Mouse (Mus musculus) hindbrain, postnatal 0 days (tissue): ENCODE data around the gene Ap1ar. TPM values are rescaled to one million over a fixed set of nuclear protein-coding genes. Genes with fewer than 3 reads are reported as not detected.

Experiments used
- ATAC-seq: fragments of 200-750 bp; cut with Nextera tagmentation; 2 replicates; pipeline ENCODE4 v1.8.0; 2017; ENCODE audit warnings: mild to moderate bottlenecking, moderate TSS enrichment, moderate library complexity
- DNase-seq: peaks from one replicate; pipeline ENCODE4 v3.0.0-alpha.2; 2015; ENCODE audit warnings: low spot score
- H3K27ac ChIP-seq: fragments of 300-500 bp; sonication (generic); 2 replicates; pipeline ENCODE4 v1.5.1; 2014; ENCODE audit warnings: mild to moderate bottlenecking
- H3K27me3 ChIP-seq: fragments of 300-500 bp; sonication (generic); 2 replicates; pipeline ENCODE4 v1.6.1; 2014; ENCODE audit warnings: low read length, mixed read lengths; ENCODE audit not compliant: insufficient read depth
- H3K36me3 ChIP-seq: fragments of 300-500 bp; sonication (generic); 2 replicates; pipeline ENCODE4 v1.6.1; 2014; ENCODE audit warnings: low read length, mixed read lengths; ENCODE audit not compliant: insufficient read depth
- H3K4me1 ChIP-seq: fragments of 300-500 bp; sonication (generic); 2 replicates; pipeline ENCODE4 v1.6.1; 2014; ENCODE audit warnings: antibody characterized with exemption, low read length, mixed read lengths; ENCODE audit not compliant: insufficient read depth
- H3K4me2 ChIP-seq: fragments of 300-500 bp; sonication (generic); 2 replicates; pipeline ENCODE4 v1.6.1; 2014; ENCODE audit warnings: low read depth, mild to moderate bottlenecking, low read length, moderate library complexity, mixed read lengths
- H3K4me3 ChIP-seq: fragments of 300-500 bp; sonication (generic); 2 replicates; pipeline ENCODE4 v1.5.1; 2014; ENCODE audit warnings: low read length
- H3K9ac ChIP-seq: fragments of 300-500 bp; sonication (generic); replicated peaks from 2 replicates; pipeline ENCODE4 v1.6.1; 2014; ENCODE audit warnings: mild to moderate bottlenecking, low read length, moderate library complexity, mixed read lengths
- H3K9me3 ChIP-seq: fragments of 300-500 bp; sonication (generic); 2 replicates; pipeline ENCODE4 v1.6.1; 2016; ENCODE audit warnings: low read length, mixed read lengths
- CTCF ChIP-seq: IDR thresholded peaks from 2 replicates; pipeline ENCODE4 v1.5.1; 2016; ENCODE audit warnings: antibody characterized with exemption, control low read depth, low read depth
- WGBS: fragments of 180-500 bp; shearing (Covaris S2); extraction: QIAGEN DNeasy Blood & Tissue Kit; methylation state at CpG from one replicate; pipeline ENCODE4 v1.1.7; 2014; 5-methylcytosine and 5-hydroxymethylcytosine counted together
- polyA plus RNA-seq: library from polyadenylated mRNA; unstranded; fragments of >200 nt; fragmentation: Nextera tagmentation; extraction: Ambion mirVana; gene quantifications from 2 replicates; pipeline ENCODE4 v1.2.1, GENCODE M21; 2015
- total RNA-seq: library from RNA; depleted of rRNA; stranded (reverse); fragments of >200 nt; gene quantifications from 2 replicates; pipeline ENCODE4 v1.2.3, GENCODE M21; 2014

Ap1ar gene
- total and polyA plus RNA-seq, 2 experiments from 2014 or later, result 69.7 to 77.8 TPM

- H3K27ac ChIP-seq, result no peak overlapping the region
- no peak overlapping the region for H3K4me3 ChIP-seq
- TF ChIP-seq CTCF, result no peak
- DNase-seq (peak; percentile 22), ATAC-seq (peak; percentile 61; the same call in 1 of the 2 replicates)
- no peaks in the 10 kb centered on the region; the same call in 1 of the 2 replicates for H3K4me1 ChIP-seq
- no peak overlapping the region for H3K9ac ChIP-seq
- WGBS, result 45% methylated on average over 5 of the region's 5 CpGs
- H3K27me3 ChIP-seq, result no peaks in the 10 kb centered on the region
- H3K9me3 ChIP-seq, result no peaks in the 10 kb centered on the region
- H3K36me3 ChIP-seq, result no peaks in the 10 kb centered on the region
- no peak overlapping the region for H3K4me2 ChIP-seq
Measured at GRCm38 (mm10) chr3:127868880-127869279, 31.6 kb upstream of the Ap1ar start.

GRCm38 (mm10) chr3:127868046-127868758 lies 30.9 kb upstream of the Ap1ar start:
- DNase-seq, result no peak
- Histone ChIP-seq H3K27me3 (no peaks in the 10 kb centered on the region), H3K9me3 (no peaks in the 10 kb centered on the region), H3K4me1 (no peaks in the 10 kb centered on the region), H3K27ac (no peak overlapping the region), H3K9ac (no peak overlapping the region), H3K4me2 (no peak overlapping the region), H3K4me3 (no peak overlapping the region), H3K36me3 (no peaks in the 10 kb centered on the region)
- ATAC-seq, result no peak
- no peak for TF ChIP-seq CTCF
- WGBS, result 45% methylated on average over 9 of the region's 9 CpGs

- peak; percentile 24; the same call in 1 of the 2 replicates for TF ChIP-seq CTCF
- Histone ChIP-seq H3K27ac (no peak overlapping the region), H3K9me3 (no peaks in the 10 kb centered on the region), H3K27me3 (no peaks in the 10 kb centered on the region), H3K4me3 (no peak overlapping the region), H3K9ac (no peak overlapping the region), H3K36me3 (no peaks in the 10 kb centered on the region), H3K4me1 (no peaks in the 10 kb centered on the region), H3K4me2 (no peak overlapping the region)
- 34% methylated on average over 2 of the region's 2 CpGs for WGBS
- DNase-seq (peak; percentile 23), ATAC-seq (no peak)
Measured at GRCm38 (mm10) chr3:127864242-127864641, 26.9 kb upstream of the Ap1ar start.

- no peak overlapping the region for H3K9ac ChIP-seq
- H3K27ac ChIP-seq, result no peak overlapping the region
- H3K4me2 ChIP-seq, result no peak overlapping the region
- H3K4me3 ChIP-seq, result no peak overlapping the region
- H3K9me3 ChIP-seq, result no peaks in the 10 kb centered on the region
- no peaks in the 10 kb centered on the region for H3K4me1 ChIP-seq
- no peak for TF ChIP-seq CTCF
- no peaks in the 10 kb centered on the region for H3K27me3 ChIP-seq
- 44% methylated on average over 3 of the region's 3 CpGs for WGBS
- DNase-seq, result no peak
- no peak for ATAC-seq
- no peaks in the 10 kb centered on the region for H3K36me3 ChIP-seq
Measured at GRCm38 (mm10) chr3:127863571-127863970, 26.2 kb upstream of the Ap1ar start.

GRCm38 (mm10) chr3:127862479-127862878 lies 25.2 kb upstream of the Ap1ar start:
- no peaks in the 10 kb centered on the region for H3K9me3 ChIP-seq
- no peaks in the 10 kb centered on the region for H3K27me3 ChIP-seq
- H3K9ac ChIP-seq, result no peak overlapping the region
- no peak overlapping the region for H3K4me3 ChIP-seq
- ATAC-seq (no peak), DNase-seq (no peak)
- no peak for TF ChIP-seq CTCF
- no peak overlapping the region for H3K27ac ChIP-seq
- H3K36me3 ChIP-seq, result no peaks in the 10 kb centered on the region
- 69% methylated on average over 4 of the region's 4 CpGs for WGBS
- H3K4me2 ChIP-seq, result no peak overlapping the region
- H3K4me1 ChIP-seq, result no peaks in the 10 kb centered on the region

GRCm38 (mm10) chr3:127861340-127861739 lies 24.0 kb upstream of the Ap1ar start:
- 89% methylated on average over 11 of the region's 11 CpGs for WGBS
- Histone ChIP-seq H3K4me1 (no peaks in the 10 kb centered on the region), H3K9me3 (no peaks in the 10 kb centered on the region), H3K4me2 (no peak overlapping the region), H3K27ac (no peak overlapping the region), H3K9ac (no peak overlapping the region), H3K4me3 (no peak overlapping the region), H3K27me3 (no peaks in the 10 kb centered on the region), H3K36me3 (no peaks in the 10 kb centered on the region)
- no peak for DNase-seq
- ATAC-seq, result no peak
- no peak for TF ChIP-seq CTCF
